Mouse (Mus musculus) neural tube, embryonic 14.5 days (tissue): ENCODE data around the gene Gmeb1. TPM values are rescaled to one million over a fixed set of nuclear protein-coding genes. Genes with fewer than 3 reads are reported as not detected.
A peak's percentile ranks its signal among the peaks of the same experiment; 100 is the strongest.

Experiments used
- ATAC-seq: fragments of 200-750 bp; cut with Nextera tagmentation; 2 replicates; pipeline ENCODE4 v1.8.0; 2017; ENCODE audit warnings: low read depth, mild to moderate bottlenecking, moderate TSS enrichment, moderate library complexity
- H3K27ac ChIP-seq: fragments of 300-500 bp; sonication (generic); 2 replicates; pipeline ENCODE4 v1.5.1; 2014; ENCODE audit warnings: low read depth, mild to moderate bottlenecking, control low read depth, low read length, moderate library complexity, mixed read lengths
- H3K27me3 ChIP-seq: fragments of 300-500 bp; sonication (generic); 2 replicates; pipeline ENCODE4 v1.6.1; 2014; ENCODE audit warnings: low read length; ENCODE audit not compliant: control insufficient read depth, insufficient read depth
- H3K36me3 ChIP-seq: fragments of 300-500 bp; sonication (generic); 2 replicates; pipeline ENCODE4 v1.6.1; 2014; ENCODE audit warnings: low read length, mixed read lengths; ENCODE audit not compliant: control insufficient read depth, insufficient read depth
- H3K4me1 ChIP-seq: fragments of 300-500 bp; sonication (generic); 2 replicates; pipeline ENCODE4 v1.6.1; 2014; ENCODE audit warnings: low read length; ENCODE audit not compliant: control insufficient read depth, insufficient read depth
- H3K4me2 ChIP-seq: fragments of 300-500 bp; sonication (generic); 2 replicates; pipeline ENCODE4 v1.6.1; 2014; ENCODE audit warnings: mild to moderate bottlenecking, low read depth, low read length, control low read depth
- H3K4me3 ChIP-seq: fragments of 300-500 bp; sonication (generic); 2 replicates; pipeline ENCODE4 v1.5.1; 2014; ENCODE audit warnings: low read depth, low read length, control low read depth, mixed read lengths
- H3K9ac ChIP-seq: fragments of 300-500 bp; sonication (generic); replicated peaks from 2 replicates; pipeline ENCODE4 v1.6.1; 2014; ENCODE audit warnings: low read depth, mild to moderate bottlenecking, control low read depth, low read length, mixed read lengths
- H3K9me3 ChIP-seq: fragments of 300-500 bp; sonication (generic); 2 replicates; pipeline ENCODE4 v1.6.1; 2016; ENCODE audit warnings: low read length; ENCODE audit not compliant: control insufficient read depth
- WGBS: fragments of 180-500 bp; shearing (Covaris S2); extraction: QIAGEN DNeasy Blood & Tissue Kit; methylation state at CpG from one replicate; pipeline ENCODE4 v1.1.7; 2014; 5-methylcytosine and 5-hydroxymethylcytosine counted together
- polyA plus RNA-seq: library from polyadenylated mRNA; unstranded; fragments of >200 nt; fragmentation: Nextera tagmentation; extraction: Ambion mirVana; gene quantifications from 2 replicates; pipeline ENCODE4 v1.2.1, GENCODE M21; 2014

Gmeb1 gene
- polyA plus RNA-seq, 1 experiment from 2014 or later = 38.3 TPM

- H3K36me3 ChIP-seq = no peaks in the 10 kb centered on the region
- ATAC-seq = no peak
- H3K9me3 ChIP-seq = no peaks in the 10 kb centered on the region
- H3K4me1 ChIP-seq = peaks cover 8% of the 10 kb centered on the region
- H3K4me2 ChIP-seq = no peak overlapping the region
- 85% methylated on average over 5 of the region's 5 CpGs for WGBS
- H3K27ac ChIP-seq = no peak overlapping the region
- H3K9ac ChIP-seq = no peak overlapping the region
- H3K4me3 ChIP-seq = no peak overlapping the region
- H3K27me3 ChIP-seq = no peaks in the 10 kb centered on the region
These were observed 885 bp upstream of the Gmeb1 start for GRCm38 (mm10) chr4:132262358-132262616.

- ATAC-seq = peak; percentile 62; the same call in 1 of the 2 replicates
- Histone ChIP-seq H3K27ac (peak overlapping the region; percentile 87), H3K36me3 (no peaks in the 10 kb centered on the region), H3K9ac (peak overlapping the region; percentile 98), H3K4me1 (peaks cover 8% of the 10 kb centered on the region), H3K4me3 (peak overlapping the region; percentile 81), H3K4me2 (peak overlapping the region; percentile 86), H3K27me3 (no peaks in the 10 kb centered on the region), H3K9me3 (no peaks in the 10 kb centered on the region)
- 5% methylated on average over 27 of the region's 64 CpGs for WGBS
These were observed 710 bp downstream of the Gmeb1 start for GRCm38 (mm10) chr4:132260404-132261379.

GRCm38 (mm10) chr4:132259248-132259647, 2.2 kb downstream of the Gmeb1 start:
- Histone ChIP-seq H3K9me3 (no peaks in the 10 kb centered on the region), H3K4me3 (no peak overlapping the region), H3K27ac (no peak overlapping the region), H3K27me3 (no peaks in the 10 kb centered on the region), H3K9ac (no peak overlapping the region), H3K36me3 (no peaks in the 10 kb centered on the region), H3K4me2 (no peak overlapping the region; the same call in 1 of the 2 replicates), H3K4me1 (peaks cover 8% of the 10 kb centered on the region)
- no peak for ATAC-seq
- 90% methylated on average over 4 of the region's 4 CpGs for WGBS

- WGBS = 97% methylated on average over 3 of the region's 3 CpGs
- no peak for ATAC-seq
- H3K9ac ChIP-seq = no peak overlapping the region
- H3K36me3 ChIP-seq = peaks cover 4% of the 10 kb centered on the region; the same call in 1 of the 2 replicates
- H3K4me1 ChIP-seq = peaks cover 8% of the 10 kb centered on the region
- H3K27ac ChIP-seq = no peak overlapping the region
- H3K27me3 ChIP-seq = no peaks in the 10 kb centered on the region
- H3K4me3 ChIP-seq = no peak overlapping the region
- no peaks in the 10 kb centered on the region for H3K9me3 ChIP-seq
- no peak overlapping the region for H3K4me2 ChIP-seq
These were observed 5.0 kb downstream of the Gmeb1 start for GRCm38 (mm10) chr4:132256384-132256783.

GRCm38 (mm10) chr4:132254986-132255385, 6.4 kb downstream of the Gmeb1 start:
- no peak for ATAC-seq
- Histone ChIP-seq H3K4me3 (no peak overlapping the region), H3K27ac (no peak overlapping the region), H3K4me1 (peaks cover 5% of the 10 kb centered on the region), H3K27me3 (no peaks in the 10 kb centered on the region), H3K9ac (no peak overlapping the region), H3K9me3 (no peaks in the 10 kb centered on the region), H3K36me3 (peaks cover 15% of the 10 kb centered on the region), H3K4me2 (no peak overlapping the region)
- WGBS = 82% methylated on average over 3 of the region's 3 CpGs

- Histone ChIP-seq H3K9ac (no peak overlapping the region), H3K36me3 (peaks cover 17% of the 10 kb centered on the region), H3K4me1 (no peaks in the 10 kb centered on the region), H3K27me3 (no peaks in the 10 kb centered on the region), H3K9me3 (no peaks in the 10 kb centered on the region), H3K27ac (no peak overlapping the region), H3K4me2 (no peak overlapping the region), H3K4me3 (no peak overlapping the region)
- 84% methylated on average over 2 of the region's 2 CpGs for WGBS
- ATAC-seq = no peak
These were observed 7.8 kb downstream of the Gmeb1 start for GRCm38 (mm10) chr4:132253622-132254021.

- 87% methylated on average over 8 of the region's 8 CpGs for WGBS
- no peak for ATAC-seq
- Histone ChIP-seq H3K4me1 (no peaks in the 10 kb centered on the region), H3K9me3 (no peaks in the 10 kb centered on the region), H3K27me3 (no peaks in the 10 kb centered on the region), H3K36me3 (peaks cover 17% of the 10 kb centered on the region), H3K27ac (no peak overlapping the region), H3K4me3 (no peak overlapping the region), H3K9ac (no peak overlapping the region), H3K4me2 (no peak overlapping the region)
These were observed 8.3 kb downstream of the Gmeb1 start for GRCm38 (mm10) chr4:132253128-132253527.

GRCm38 (mm10) chr4:132251596-132251995, 9.8 kb downstream of the Gmeb1 start:
- no peak overlapping the region for H3K4me3 ChIP-seq
- no peaks in the 10 kb centered on the region for H3K4me1 ChIP-seq
- H3K9ac ChIP-seq = no peak overlapping the region
- peaks cover 17% of the 10 kb centered on the region for H3K36me3 ChIP-seq
- ATAC-seq = no peak
- H3K27me3 ChIP-seq = no peaks in the 10 kb centered on the region
- no peaks in the 10 kb centered on the region for H3K9me3 ChIP-seq
- H3K4me2 ChIP-seq = no peak overlapping the region
- WGBS = 94% methylated on average over 9 of the region's 9 CpGs
- H3K27ac ChIP-seq = no peak overlapping the region

- H3K9ac ChIP-seq = no peak overlapping the region
- 86% methylated on average over 5 of the region's 5 CpGs for WGBS
- peaks cover 29% of the 10 kb centered on the region for H3K36me3 ChIP-seq
These were observed 13.9 kb downstream of the Gmeb1 start for GRCm38 (mm10) chr4:132247451-132247997.

More at GRCm38 (mm10) chr4:132247451-132247997, 13.9 kb downstream of the Gmeb1 start:
- no peak overlapping the region for H3K4me2 ChIP-seq
- ATAC-seq = no peak
- no peaks in the 10 kb centered on the region for H3K27me3 ChIP-seq
- no peak overlapping the region for H3K27ac ChIP-seq
- H3K9me3 ChIP-seq = no peaks in the 10 kb centered on the region
- no peak overlapping the region for H3K4me3 ChIP-seq
- H3K4me1 ChIP-seq = no peaks in the 10 kb centered on the region
